Mouse (Mus musculus) bone marrow, adult 2 months (tissue): ENCODE measurements around the gene Jmjd1c.

Experiments used
- CTCF ChIP-seq: fragments of 200-500 bp; IDR thresholded peaks from 2 replicates; pipeline ENCODE4 v1.5.1; 2011; ENCODE audit warnings: low read length, control low read depth; ENCODE audit not compliant: control insufficient read depth, insufficient read depth
- POLR2A ChIP-seq: fragments of 200-500 bp; IDR thresholded peaks from 2 replicates; pipeline ENCODE4 v1.6.1; 2011; ENCODE audit warnings: low read depth, mild to moderate bottlenecking, control low read depth, low read length, borderline replicate concordance; ENCODE audit not compliant: control insufficient read depth

- TF ChIP-seq CTCF (no peak), POLR2A (no peak)
Observed at GRCm38 (mm10) chr10:67284311-67284710, 188.4 kb downstream of the Jmjd1c start.
